14 mouse cellular contexts compared by ENCODE assay signal in genomic region chr16:45644380-45644779, GRCm38 (mm10). TPM values are rescaled to one million over a fixed set of nuclear protein-coding genes. Genes with fewer than 3 reads are reported as not detected.
DNase-seq lines count a peak whose midpoint lies in the region; TF ChIP-seq lines count a peak whose summit lies in the region.
"Had no signal": no experiment of that assay in that cellular context is flagged by ENCODE, and none has a peak within 500 bp of the region (broad histone marks: within the 10 kb centered on the region; RNA-seq: fewer than 3 reads in every experiment).

No protein-coding gene starts in this region.

- no peaks in the 10 kb centered on the region; a peak in 1 of 4 replicates for H3K4me1 ChIP-seq in ES-E14 (ENCODE audit: control insufficient read depth in 2 of 2, insufficient read depth in 2 of 2, low read length in 2 of 2, poor library complexity in 1 of 2)

- peak; percentile 5 to 7 for DNase-seq in kidney, adult 8-10 months
- DNase-seq in kidney, postnatal 4 days = no peak
- DNase-seq in ES-E14 (ENCODE audit: low read depth, low spot score) = peak; percentile 6
- DNase-seq in adrenal gland, postnatal 36 days = peak; percentile 74 to 78
- peak; percentile 36 for DNase-seq in lung, postnatal 25 days (ENCODE audit: low spot score)
- DNase-seq in frontal cortex, postnatal 25 days (ENCODE audit: low spot score in 2 of 2) = no peak
- DNase-seq in spleen, postnatal 14 days (ENCODE audit: low spot score in 2 of 2) = no peak
- no peak for DNase-seq in thymus, postnatal 0 days (ENCODE audit: low spot score)
- DNase-seq: thymus, postnatal 36 days had no signal

- H3K9ac ChIP-seq in ES-E14 (ENCODE audit: insufficient read depth, low read depth, low read length, poor library complexity, severe bottlenecking) = no peak overlapping the region

- no peak overlapping the region for H3K27ac ChIP-seq in ES-E14 (ENCODE audit: insufficient read depth, low read depth, low read length, poor library complexity, severe bottlenecking)

- H3K36me3 ChIP-seq in ES-E14 (ENCODE audit: control insufficient read depth, insufficient read depth, low read length, poor library complexity, severe bottlenecking) = no peaks in the 10 kb centered on the region

- in situ Hi-C loops in ES-E14 (cut with MboI; ENCODE audit: low sequenced_read_pairs in 2 of 2, unreplicated experiment in 2 of 2) = no loop called here

- no peaks in the 10 kb centered on the region for H3K9me3 ChIP-seq in ES-E14 (ENCODE audit: control insufficient read depth, insufficient read depth, low read depth, low read length)

- H3K4me3 ChIP-seq in ES-E14 (ENCODE audit: insufficient read depth in 1 of 2, low read depth in 1 of 2, low read length in 2 of 2, poor library complexity in 1 of 2, severe bottlenecking in 1 of 2) = no peak overlapping the region

TF ChIP-seq in ES-E14, 5 proteins besides CTCF, POLR2A, EP300 and RAD21:
- TF ChIP-seq HCFC1 (IDR thresholded peaks at IDR 0.05; ENCODE audit: borderline replicate concordance, insufficient read depth, low read length) (no peak), ZNF384 (IDR thresholded peaks at IDR 0.05; ENCODE audit: low read depth, low read length) (no peak), ZC3H11A (IDR thresholded peaks at IDR 0.05; ENCODE audit: borderline replicate concordance, low read depth, low read length) (no peak), MAFK (IDR thresholded peaks at IDR 0.05; ENCODE audit: insufficient read depth, low read depth, low read length) (no peak), CHD2 (IDR thresholded peaks at IDR 0.05; ENCODE audit: low read depth, low read length) (no peak)

RNA-seq across cellular contexts. Expression of gene BC016579, which starts 9.5 kb away (rescaled TPM):
- 0.21 and 0.27 TPM in 2 replicates for total RNA-seq in ES-E14 (2012; rRNA removed)
- total RNA-seq in adrenal gland, postnatal 36 days (2021) = under 1 TPM; 0.16 to 0.20 TPM
- polyA plus RNA-seq in thymus, postnatal 0 days (2015; fragmentation: Nextera tagmentation; extraction: Ambion mirVana) = 0.28 and 0.34 TPM in 2 replicates
- total RNA-seq: monocyte, adult 5-6 weeks had no signal
- polyA plus RNA-seq: forebrain, embryonic 14.5 days; hindbrain, embryonic 16.5 days had no signal

RNA-seq across cellular contexts. Expression of gene Gcsam, which starts 34.2 kb away (rescaled TPM):
- total RNA-seq in ES-E14 (2012; rRNA removed) = not detected in 2 replicates
- total RNA-seq in adrenal gland, postnatal 36 days (2021) = under 1 TPM in 1 of 2 experiments, not detected in 1; 0.10 TPM
- polyA plus RNA-seq in thymus, postnatal 0 days (2015; fragmentation: Nextera tagmentation; extraction: Ambion mirVana) = 0.95 and 0.96 TPM in 2 replicates
- total RNA-seq: left cerebral cortex, postnatal 10 days; monocyte, adult 5-6 weeks had no signal
- polyA plus RNA-seq: cortical plate, adult 2 months; forebrain, embryonic 14.5 days; hindbrain, embryonic 16.5 days had no signal

RNA-seq across cellular contexts. Expression of gene Tmprss7, which starts 49.1 kb away (rescaled TPM):
- total RNA-seq in ES-E14 (2012; rRNA removed) = 0.09 and 0.11 TPM in 2 replicates
- under 1 TPM in 1 of 2 experiments, not detected in 1; 0.13 TPM for total RNA-seq in adrenal gland, postnatal 36 days (2021)
- polyA plus RNA-seq in thymus, postnatal 0 days (2015; fragmentation: Nextera tagmentation; extraction: Ambion mirVana) = 0.10 and 0.17 TPM in 2 replicates
- total RNA-seq: monocyte, adult 5-6 weeks had no signal

Comparison
In these comparisons a context has a peak if more than half of its experiments do, and no peak if none do; other contexts are left out.
1. DNase-seq: peak in kidney, adult 8-10 months (2 of 2), ES-E14 (single experiment), adrenal gland, postnatal 36 days (2 of 2) and lung, postnatal 25 days (single experiment); none in kidney, postnatal 4 days (0 of 2), frontal cortex, postnatal 25 days (0 of 2), spleen, postnatal 14 days (0 of 2) and thymus, postnatal 0 days (single experiment).